Mouse (Mus musculus): ENCODE measurements around the gene P2rx2.

Gene P2rx2

GRCm38 (mm10) chr5:110313127-110313526 is 29.9 kb downstream of the P2rx2 start:
- DNase-seq: no peak

GRCm38 (mm10) chr5:110308861-110309260 is 34.2 kb downstream of the P2rx2 start:
- no peak for DNase-seq

- no peak for DNase-seq
These were observed 42.4 kb downstream of the P2rx2 start for GRCm38 (mm10) chr5:110300591-110300990.

GRCm38 (mm10) chr5:110296637-110297036 is 46.4 kb downstream of the P2rx2 start:
- DNase-seq: no peak

- no peak for DNase-seq
These were observed 51.4 kb downstream of the P2rx2 start for GRCm38 (mm10) chr5:110291649-110292048.
